Mouse (Mus musculus) embryonic facial prominence, embryonic 11.5 days (tissue): Measurements from ENCODE around the gene Wsb2. TPM values are rescaled to one million over a fixed set of nuclear protein-coding genes. Genes with fewer than 3 reads are reported as not detected.

Experiments used
- ATAC-seq: fragments of 200-750 bp; cut with Nextera tagmentation; replicated peaks from 2 replicates; pipeline ENCODE4 v1.8.0; 2017; ENCODE audit warnings: low read depth; ENCODE audit not compliant: insufficient number of reproducible peaks, low FRiP score, low TSS enrichment
- DNase-seq: peaks from one replicate; pipeline ENCODE4 v3.0.0-alpha.2; 2015; ENCODE audit warnings: low spot score
- H3K27ac ChIP-seq: fragments of 300-500 bp; sonication (generic); replicated peaks from 2 replicates; pipeline ENCODE4 v1.5.1; 2014; ENCODE audit warnings: mild to moderate bottlenecking, low read depth, low read length, control low read depth
- H3K27me3 ChIP-seq: fragments of 300-500 bp; sonication (generic); 2 replicates; pipeline ENCODE4 v1.6.1; 2014; ENCODE audit warnings: mild to moderate bottlenecking, low read length, moderate library complexity, mixed read lengths; ENCODE audit not compliant: control insufficient read depth, insufficient read depth
- H3K36me3 ChIP-seq: fragments of 300-500 bp; sonication (generic); replicated peaks from 2 replicates; pipeline ENCODE4 v1.6.1; 2014; ENCODE audit warnings: low read depth, mild to moderate bottlenecking, low read length, moderate library complexity, mixed read lengths; ENCODE audit not compliant: control insufficient read depth, insufficient read depth
- H3K4me1 ChIP-seq: fragments of 300-500 bp; sonication (generic); 2 replicates; pipeline ENCODE4 v1.6.1; 2014; ENCODE audit warnings: low read length, mixed read lengths; ENCODE audit not compliant: control insufficient read depth, insufficient read depth
- H3K4me2 ChIP-seq: fragments of 300-500 bp; sonication (generic); 2 replicates; pipeline ENCODE4 v1.6.1; 2014; ENCODE audit warnings: low read depth, mild to moderate bottlenecking, control low read depth, low read length, moderate library complexity
- H3K4me3 ChIP-seq: fragments of 300-500 bp; sonication (generic); 2 replicates; pipeline ENCODE4 v1.5.1; 2014; ENCODE audit warnings: low read depth, low read length, control low read depth
- H3K9ac ChIP-seq: fragments of 300-500 bp; sonication (generic); replicated peaks from 2 replicates; pipeline ENCODE4 v1.6.1; 2014; ENCODE audit warnings: mild to moderate bottlenecking, control low read depth, low read length
- H3K9me3 ChIP-seq: fragments of 300-500 bp; sonication (generic); replicated peaks from 2 replicates; pipeline ENCODE4 v1.6.1; 2016; ENCODE audit warnings: mild to moderate bottlenecking, low read length, inconsistent platforms, mixed read lengths; ENCODE audit not compliant: control insufficient read depth
- WGBS: fragments of 180-500 bp; shearing (Covaris S2); extraction: QIAGEN DNeasy Blood & Tissue Kit; methylation state at CpG from one replicate; pipeline ENCODE4 v1.1.7; 2014; 5-methylcytosine and 5-hydroxymethylcytosine counted together
- polyA plus RNA-seq: library from polyadenylated mRNA; unstranded; fragments of >200 nt; fragmentation: Nextera tagmentation; extraction: Ambion mirVana; gene quantifications from 2 replicates; pipeline ENCODE4 v1.2.1, GENCODE M21; 2014

Gene Wsb2
- polyA plus RNA-seq, 1 experiment from 2014 or later: 53.6 TPM

DNA sequence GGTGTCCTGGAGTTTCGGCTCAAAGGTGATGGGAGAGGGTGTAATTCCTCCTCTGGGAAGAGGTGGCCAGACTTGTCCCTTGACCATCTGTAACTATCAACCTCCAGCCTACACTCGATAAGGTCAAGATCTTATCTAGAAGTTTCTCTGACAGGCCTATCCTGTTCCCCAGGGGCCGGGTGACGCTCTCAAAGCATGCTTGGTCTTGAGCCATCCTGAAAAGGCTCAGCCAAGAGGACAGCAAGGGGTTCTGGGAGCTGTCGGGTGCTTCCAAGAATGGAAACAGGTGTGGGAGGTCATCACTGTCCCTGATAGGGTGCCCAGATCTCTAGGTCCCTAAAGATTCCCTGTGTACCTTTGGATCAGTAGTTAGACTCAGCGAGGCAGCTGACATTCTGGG is 52.3 kb downstream of the Wsb2 start:
- Histone ChIP-seq H3K36me3 (no peaks in the 10 kb centered on the region), H3K4me3 (no peak overlapping the region), H3K27me3 (peaks cover 16% of the 10 kb centered on the region), H3K27ac (no peak overlapping the region), H3K9ac (no peak overlapping the region), H3K9me3 (no peaks in the 10 kb centered on the region; the same call in 1 of the 2 replicates), H3K4me2 (no peak overlapping the region), H3K4me1 (no peaks in the 10 kb centered on the region; the same call in 1 of the 2 replicates)
- DNase-seq (no peak), ATAC-seq (no peak)
- WGBS: 66% methylated on average over 6 of the region's 6 CpGs

DNA sequence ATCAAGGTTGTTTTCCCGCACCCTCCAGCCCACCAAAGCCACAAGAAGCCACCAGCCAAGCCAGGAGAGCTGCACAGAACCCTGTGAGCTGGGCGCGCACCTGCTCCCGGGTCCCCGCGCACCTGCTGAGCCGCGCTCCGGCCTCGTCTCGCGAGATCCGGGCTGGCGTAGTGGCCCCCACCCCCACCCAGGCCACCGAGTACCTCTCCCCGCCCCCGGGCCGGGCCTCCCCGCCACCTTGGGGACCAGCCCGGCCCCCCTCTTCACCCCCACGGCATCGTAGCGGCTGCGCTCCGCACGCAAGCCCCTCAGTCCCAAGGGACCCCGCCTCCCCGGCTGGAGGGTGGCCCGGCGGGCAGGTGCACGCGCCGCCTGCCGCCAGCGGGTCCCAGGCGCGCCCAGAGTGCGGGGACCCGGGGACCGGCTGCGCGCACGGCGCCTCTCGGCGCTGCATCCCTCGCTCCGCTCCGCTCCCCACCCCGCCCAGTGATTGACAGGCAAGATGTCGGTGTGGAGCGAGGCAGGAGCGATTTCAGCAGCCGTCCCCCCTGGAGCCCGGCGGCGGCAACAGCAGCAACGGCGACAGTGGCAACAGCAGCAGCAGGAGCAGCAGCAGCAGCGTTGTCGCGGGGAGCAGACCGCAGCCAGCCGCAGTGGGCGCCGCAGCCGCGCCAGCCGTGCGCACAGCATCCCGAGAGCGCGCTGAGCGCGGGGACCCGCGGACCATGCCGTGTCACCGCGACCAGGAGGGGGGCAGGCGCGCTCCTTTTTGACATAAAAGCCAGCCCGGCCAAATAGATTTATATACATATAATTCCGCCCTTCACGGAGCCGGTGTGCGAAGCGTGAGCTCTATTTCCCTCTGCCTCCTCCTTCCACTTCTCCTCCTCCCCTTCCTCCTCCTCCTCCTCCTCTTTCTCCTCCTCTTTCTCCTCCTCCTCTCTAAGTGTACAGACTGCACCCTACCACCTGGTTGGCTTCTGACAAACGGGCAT is 56.7 kb downstream of the Wsb2 start, which contains the start of gene Ksr2:
Gene Ksr2, plus strand, starts transcription at position 494 of the 995 bp plus-strand sequence.
- H3K9me3 ChIP-seq: no peaks in the 10 kb centered on the region; the same call in 1 of the 2 replicates
- peak within 1 kb of the TSS; percentile 47; the same call in 1 of the 2 replicates for H3K27ac ChIP-seq
- H3K4me2 ChIP-seq: peak within 1 kb of the TSS; percentile 98
- peak; percentile 59 for DNase-seq
- H3K4me3 ChIP-seq: peak within 1 kb of the TSS; percentile 60
- peak; percentile 79 for ATAC-seq
- no peaks in the 10 kb centered on the region for H3K36me3 ChIP-seq
- under 1% methylated on average over 81 of the region's 89 CpGs for WGBS
- no peaks in the 10 kb centered on the region; the same call in 1 of the 2 replicates for H3K4me1 ChIP-seq
- H3K27me3 ChIP-seq: peaks cover 33% of the 10 kb centered on the region
- H3K9ac ChIP-seq: peak within 1 kb of the TSS; percentile 56

DNA sequence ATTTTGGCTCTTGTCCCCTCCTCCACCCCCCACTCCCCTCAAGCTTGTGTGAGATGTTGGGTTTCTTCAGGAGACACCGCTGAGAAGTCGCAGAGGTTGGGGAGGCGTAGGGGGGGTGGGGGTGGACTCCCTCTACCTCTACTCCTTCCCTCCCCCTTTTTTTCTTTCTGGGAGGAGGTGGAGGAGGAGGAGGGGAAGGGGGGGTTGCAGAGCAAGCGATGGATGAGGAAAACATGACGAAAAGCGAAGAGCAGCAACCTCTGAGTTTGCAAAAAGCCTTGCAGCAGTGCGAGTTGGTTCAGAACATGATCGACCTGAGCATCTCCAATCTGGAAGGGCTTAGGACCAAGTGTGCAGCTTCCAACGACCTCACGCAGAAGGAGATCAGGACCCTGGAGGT is 57.5 kb downstream of the Wsb2 start:
- Histone ChIP-seq H3K4me1 (no peaks in the 10 kb centered on the region; the same call in 1 of the 2 replicates), H3K27ac (no peak overlapping the region), H3K9ac (no peak overlapping the region; the same call in 1 of the 2 replicates), H3K9me3 (no peaks in the 10 kb centered on the region; the same call in 1 of the 2 replicates), H3K36me3 (no peaks in the 10 kb centered on the region), H3K4me2 (peak overlapping the region; percentile 98), H3K4me3 (peak overlapping the region; percentile 60), H3K27me3 (peaks cover 33% of the 10 kb centered on the region)
- no peak for ATAC-seq
- DNase-seq: no peak
- under 1% methylated on average over 10 of the region's 10 CpGs for WGBS

DNA sequence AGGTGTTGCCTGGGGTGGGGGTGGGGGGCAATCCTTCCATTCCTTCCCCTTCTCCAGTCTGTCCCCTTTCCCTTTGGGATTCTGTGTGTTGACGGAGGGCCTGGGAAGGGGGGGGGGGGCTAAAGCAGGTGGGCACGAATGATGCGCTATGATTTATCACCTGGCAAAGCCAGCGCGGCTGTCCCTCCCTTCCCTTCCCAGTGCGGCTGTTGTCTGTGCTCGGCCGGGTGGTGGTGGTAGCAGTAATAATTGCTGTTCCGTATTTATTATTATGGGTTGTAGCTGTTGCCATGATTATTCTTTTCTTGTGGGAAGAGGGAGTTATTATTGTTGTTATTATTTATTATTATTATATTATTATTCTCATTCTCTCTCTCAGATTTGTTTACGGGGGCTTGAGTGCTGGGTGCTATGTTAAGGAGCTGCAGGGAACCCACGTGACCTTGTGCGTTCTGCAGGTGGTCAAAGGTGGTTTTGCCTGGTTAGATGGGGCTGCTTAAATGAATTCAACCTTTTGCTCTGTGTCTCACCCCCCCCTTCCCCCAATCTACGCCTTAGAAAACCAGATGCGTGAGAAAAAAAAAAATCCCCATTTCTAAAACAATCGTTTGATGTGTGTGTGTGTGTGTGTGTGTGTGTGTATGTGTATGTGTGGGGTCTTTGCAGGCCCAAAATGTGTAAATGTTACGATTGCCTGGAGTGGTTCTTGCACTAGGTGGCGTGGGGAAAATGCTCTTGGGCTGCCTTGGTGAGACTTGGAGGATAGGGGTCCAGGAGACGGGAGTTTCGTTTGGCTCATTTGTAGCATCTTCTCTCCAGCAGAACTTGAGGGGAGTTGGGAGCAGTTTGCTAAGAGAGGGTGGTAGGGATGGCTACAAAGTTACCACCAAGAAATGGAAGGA is 58.2 kb downstream of the Wsb2 start:
- Histone ChIP-seq H3K9me3 (no peaks in the 10 kb centered on the region; the same call in 1 of the 2 replicates), H3K27ac (no peak overlapping the region), H3K4me2 (peak overlapping the region; percentile 98; the same call in 1 of the 2 replicates), H3K36me3 (no peaks in the 10 kb centered on the region), H3K27me3 (peaks cover 33% of the 10 kb centered on the region), H3K9ac (no peak overlapping the region), H3K4me3 (peak overlapping the region; percentile 60; the same call in 1 of the 2 replicates), H3K4me1 (no peaks in the 10 kb centered on the region; the same call in 1 of the 2 replicates)
- 23% methylated on average over 19 of the region's 19 CpGs for WGBS
- ATAC-seq (no peak), DNase-seq (no peak)

DNA sequence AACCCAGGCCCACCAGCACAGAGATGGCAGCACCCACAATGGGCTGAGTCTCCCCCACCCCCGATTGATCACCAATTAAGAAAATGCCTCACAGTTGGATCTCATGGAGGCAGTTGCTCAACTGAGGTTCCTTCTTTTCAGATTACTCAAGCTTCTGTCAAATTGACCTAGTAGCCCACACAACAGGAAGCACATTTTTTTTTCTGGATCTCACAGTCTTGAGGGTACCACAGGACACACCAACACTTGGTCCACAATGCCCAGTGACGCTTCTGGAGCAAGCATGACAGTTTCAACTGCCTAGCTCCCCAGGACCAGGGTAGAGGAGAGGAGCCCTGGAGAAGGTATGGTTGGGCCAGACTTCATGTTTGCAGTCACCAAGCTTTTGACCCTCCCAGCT is 60.3 kb downstream of the Wsb2 start:
- WGBS: 71% methylated on average over 2 of the region's 2 CpGs
- Histone ChIP-seq H3K4me2 (no peak overlapping the region), H3K4me1 (no peaks in the 10 kb centered on the region; the same call in 1 of the 2 replicates), H3K27ac (no peak overlapping the region), H3K36me3 (no peaks in the 10 kb centered on the region), H3K27me3 (peaks cover 30% of the 10 kb centered on the region), H3K9ac (no peak overlapping the region), H3K9me3 (no peaks in the 10 kb centered on the region; the same call in 1 of the 2 replicates), H3K4me3 (no peak overlapping the region)
- ATAC-seq (no peak), DNase-seq (no peak)

Other genes with a start within 250 kb of the Wsb2 start
- 52.2 and 56.2 TPM in 2 replicates for gene Suds3, start 241.2 kb upstream of the Wsb2 start, polyA plus RNA-seq
- gene Taok3, start 237.2 kb upstream of the Wsb2 start, polyA plus RNA-seq: 11.6 and 12.0 TPM in 2 replicates
- 861 and 931 TPM in 2 replicates for gene Pebp1, start 69.7 kb upstream of the Wsb2 start, polyA plus RNA-seq
- 0.84 and 3.2 TPM in 2 replicates for gene Vsig10, start 38.2 kb upstream of the Wsb2 start, polyA plus RNA-seq
- 105 and 115 TPM in 2 replicates for gene Rfc5, start 31.7 kb downstream of the Wsb2 start, polyA plus RNA-seq
- 0.35 and 0.38 TPM in 2 replicates for gene Ksr2, start 56.7 kb downstream of the Wsb2 start, polyA plus RNA-seq